Mouse (Mus musculus) stomach, embryonic 14.5 days (tissue): Measurements from ENCODE around the gene Npm1. TPM values are rescaled to one million over a fixed set of nuclear protein-coding genes. Genes with fewer than 3 reads are reported as not detected.

Experiments
- ATAC-seq: fragments of 200-750 bp; cut with Nextera tagmentation; 2 replicates; pipeline ENCODE4 v1.8.0; 2017; ENCODE audit warnings: low read depth, moderate TSS enrichment; ENCODE audit not compliant: insufficient number of reproducible peaks, insufficient read depth, low FRiP score
- H3K27ac ChIP-seq: fragments of 300-500 bp; sonication (generic); 2 replicates; pipeline ENCODE4 v1.5.1; 2014; ENCODE audit warnings: mild to moderate bottlenecking, low read length, moderate library complexity, mixed read lengths
- H3K27me3 ChIP-seq: fragments of 300-500 bp; sonication (generic); 2 replicates; pipeline ENCODE4 v1.6.1; 2014; ENCODE audit warnings: low read length, control low read depth, mixed read lengths; ENCODE audit not compliant: control insufficient read depth, insufficient read depth
- H3K36me3 ChIP-seq: fragments of 300-500 bp; sonication (generic); 2 replicates; pipeline ENCODE4 v1.6.1; 2014; ENCODE audit warnings: mild to moderate bottlenecking, control low read depth, low read length, moderate library complexity, mixed read lengths; ENCODE audit not compliant: control insufficient read depth, insufficient read depth
- H3K4me1 ChIP-seq: fragments of 300-500 bp; sonication (generic); 2 replicates; pipeline ENCODE4 v1.6.1; 2014; ENCODE audit warnings: low read length, control low read depth, mixed read lengths; ENCODE audit not compliant: control insufficient read depth, insufficient read depth
- H3K4me2 ChIP-seq: fragments of 300-500 bp; sonication (generic); replicated peaks from 2 replicates; pipeline ENCODE4 v1.6.1; 2014; ENCODE audit warnings: low read depth, low read length, control low read depth
- H3K4me3 ChIP-seq: fragments of 300-500 bp; sonication (generic); 2 replicates; pipeline ENCODE4 v1.5.1; 2014; ENCODE audit warnings: low read depth, low read length, control low read depth
- H3K9ac ChIP-seq: fragments of 300-500 bp; sonication (generic); replicated peaks from 2 replicates; pipeline ENCODE4 v1.6.1; 2014; ENCODE audit warnings: low read depth, mild to moderate bottlenecking, control low read depth, low read length, moderate library complexity, mixed read lengths
- H3K9me3 ChIP-seq: fragments of 300-500 bp; sonication (generic); 2 replicates; pipeline ENCODE4 v1.6.1; 2016; ENCODE audit warnings: low read depth, low read length, control low read depth; ENCODE audit not compliant: control insufficient read depth
- WGBS: fragments of 180-500 bp; shearing (Covaris S2); extraction: QIAGEN DNeasy Blood & Tissue Kit; methylation state at CpG from one replicate; pipeline ENCODE4 v1.1.7; 2014; 5-methylcytosine and 5-hydroxymethylcytosine counted together
- polyA plus RNA-seq: library from polyadenylated mRNA; unstranded; fragments of >200 nt; fragmentation: Nextera tagmentation; extraction: Ambion mirVana; gene quantifications from 2 replicates; pipeline ENCODE4 v1.2.1, GENCODE M21; 2014

Gene Npm1
- polyA plus RNA-seq, 1 experiment from 2014 or later, result 1,101 TPM

- Histone ChIP-seq H3K9me3 (no peaks in the 10 kb centered on the region), H3K4me2 (no peak overlapping the region), H3K9ac (no peak overlapping the region), H3K27me3 (no peaks in the 10 kb centered on the region), H3K4me1 (no peaks in the 10 kb centered on the region), H3K36me3 (no peaks in the 10 kb centered on the region), H3K4me3 (no peak overlapping the region), H3K27ac (no peak overlapping the region)
- WGBS, result 11% methylated on average over 1 of the region's 1 CpGs
- no peak for ATAC-seq
These were observed 50.6 kb downstream of the Npm1 start for GRCm38 (mm10) chr11:33112407-33112806.

DNA sequence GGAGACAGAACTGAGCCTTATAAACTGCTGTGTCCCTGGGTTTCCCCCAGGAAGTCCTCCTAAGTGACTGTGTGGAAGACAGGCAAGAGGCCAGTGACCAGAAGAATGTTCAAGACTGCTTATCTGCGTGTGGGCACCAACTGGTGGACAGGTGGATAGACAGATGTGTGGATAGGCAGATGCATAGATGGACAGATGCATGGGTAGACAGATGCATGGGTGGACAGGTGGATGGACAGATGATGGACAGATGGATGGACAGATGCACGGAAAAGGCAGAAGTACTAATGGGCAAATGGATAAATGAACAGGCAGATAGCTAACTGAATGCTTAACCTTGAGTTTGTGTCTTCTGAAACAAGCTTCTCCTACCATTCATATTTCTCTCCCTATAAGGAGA lies 52.9 kb downstream of the Npm1 start:
- ATAC-seq, result no peak
- no peaks in the 10 kb centered on the region for H3K36me3 ChIP-seq
- H3K4me1 ChIP-seq, result no peaks in the 10 kb centered on the region
- no peak overlapping the region for H3K9ac ChIP-seq
- H3K9me3 ChIP-seq, result no peaks in the 10 kb centered on the region
- no peaks in the 10 kb centered on the region for H3K27me3 ChIP-seq
- no peak overlapping the region for H3K4me2 ChIP-seq
- 73% methylated on average over 2 of the region's 2 CpGs for WGBS
- no peak overlapping the region for H3K4me3 ChIP-seq
- no peak overlapping the region for H3K27ac ChIP-seq

DNA sequence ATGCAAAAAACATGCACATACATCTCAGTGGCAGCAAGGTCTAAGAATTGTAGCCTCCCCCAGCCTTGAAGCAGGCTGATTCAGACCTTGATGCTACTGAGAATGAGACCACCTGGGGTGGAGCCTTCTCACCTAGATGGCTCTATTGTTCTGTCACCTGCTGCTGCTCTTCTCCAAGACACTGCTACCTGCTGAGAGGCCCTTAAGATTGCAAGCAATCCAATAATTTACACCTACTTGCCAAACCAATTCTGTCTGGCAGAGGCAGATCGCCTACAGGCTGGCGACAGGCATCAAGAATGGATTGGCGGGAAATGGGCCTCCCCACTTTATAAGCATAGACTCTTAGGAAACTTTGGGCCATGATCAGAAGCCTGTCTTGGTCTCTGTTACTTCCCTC lies 55.5 kb downstream of the Npm1 start:
- no peak overlapping the region for H3K9ac ChIP-seq

GRCm38 (mm10) chr11:33104911-33105316 lies 58.1 kb downstream of the Npm1 start:
- peaks cover 5% of the 10 kb centered on the region; the same call in 1 of the 2 replicates for H3K4me1 ChIP-seq
- H3K27me3 ChIP-seq, result no peaks in the 10 kb centered on the region
- WGBS, result 56% methylated on average over 8 of the region's 8 CpGs
- ATAC-seq, result no peak
- H3K27ac ChIP-seq, result no peak overlapping the region
- no peaks in the 10 kb centered on the region for H3K9me3 ChIP-seq
- no peak overlapping the region for H3K4me3 ChIP-seq
- no peak overlapping the region for H3K4me2 ChIP-seq
- no peak overlapping the region for H3K9ac ChIP-seq
- H3K36me3 ChIP-seq, result no peaks in the 10 kb centered on the region

More for the DNA sequence above, 55.5 kb downstream of the Npm1 start:
- no peaks in the 10 kb centered on the region for H3K36me3 ChIP-seq
- H3K27me3 ChIP-seq, result no peaks in the 10 kb centered on the region
- H3K4me2 ChIP-seq, result no peak overlapping the region
- no peak overlapping the region for H3K27ac ChIP-seq
- WGBS, result 43% methylated on average over 3 of the region's 3 CpGs
- H3K9me3 ChIP-seq, result no peaks in the 10 kb centered on the region
- H3K4me1 ChIP-seq, result no peaks in the 10 kb centered on the region
- no peak for ATAC-seq
- no peak overlapping the region for H3K4me3 ChIP-seq

GRCm38 (mm10) chr11:33103291-33103943 lies 59.6 kb downstream of the Npm1 start:
- Histone ChIP-seq H3K27me3 (no peaks in the 10 kb centered on the region), H3K36me3 (no peaks in the 10 kb centered on the region), H3K9me3 (no peaks in the 10 kb centered on the region), H3K9ac (no peak overlapping the region), H3K27ac (no peak overlapping the region), H3K4me2 (no peak overlapping the region), H3K4me3 (no peak overlapping the region), H3K4me1 (peaks cover 5% of the 10 kb centered on the region; the same call in 1 of the 2 replicates)
- WGBS, result 87% methylated on average over 13 of the region's 13 CpGs
- ATAC-seq, result no peak

Other genes starting within 250 kb of the Npm1 start
- gene Fgf18, start 15.8 kb downstream of the Npm1 start, polyA plus RNA-seq, result 2.8 and 3.7 TPM in 2 replicates
- gene Tlx3, start 40.4 kb upstream of the Npm1 start, polyA plus RNA-seq, result not detected in 2 replicates
- not detected in 2 replicates for gene Gm12117, start 113.5 kb upstream of the Npm1 start, polyA plus RNA-seq